In genomic region chr2:27703852-27704640, GRCm38 (mm10) we compare ENCODE assay signal across 9 mouse cellular contexts. TPM values are rescaled to one million over a fixed set of nuclear protein-coding genes. Genes with fewer than 3 reads are reported as not detected.
DNase-seq lines count a peak whose midpoint lies in the region; ATAC-seq lines count a peak whose summit lies in the region.
"Had no signal": no experiment of that assay in that cellular context is flagged by ENCODE, and none has a peak within 500 bp of the region (broad histone marks: within the 10 kb centered on the region; RNA-seq: fewer than 3 reads in every experiment).

No protein-coding gene starts in this region.

- no peaks in the 10 kb centered on the region for H3K36me3 ChIP-seq in heart, embryonic 13.5 days
- H3K36me3 ChIP-seq in liver, embryonic 16.5 days (ENCODE audit: control insufficient read depth, insufficient read depth), result no peaks in the 10 kb centered on the region
- H3K36me3 ChIP-seq in midbrain, embryonic 11.5 days (ENCODE audit: control insufficient read depth, insufficient read depth, low read length), result no peaks in the 10 kb centered on the region
- H3K36me3 ChIP-seq: midbrain, embryonic 12.5 days had no signal

- peaks cover 78% of the 10 kb centered on the region for H3K4me1 ChIP-seq in heart, embryonic 13.5 days
- peaks cover 59% of the 10 kb centered on the region for H3K4me1 ChIP-seq in liver, embryonic 16.5 days (ENCODE audit: control insufficient read depth, low read depth, low read length)
- H3K4me1 ChIP-seq in midbrain, embryonic 11.5 days (ENCODE audit: control insufficient read depth, insufficient read depth, low read length), result peaks cover 28% of the 10 kb centered on the region

- no peak overlapping the region for H3K4me3 ChIP-seq in heart, embryonic 13.5 days
- no peak overlapping the region for H3K4me3 ChIP-seq in liver, embryonic 16.5 days (ENCODE audit: low read depth, low read length)
- H3K4me3 ChIP-seq in midbrain, embryonic 11.5 days (ENCODE audit: low read depth, low read length), result no peak overlapping the region
- H3K4me3 ChIP-seq: midbrain, embryonic 12.5 days had no signal

- H3K4me2 ChIP-seq in heart, embryonic 13.5 days, result no peak overlapping the region
- peak overlapping the region; percentile 47 for H3K4me2 ChIP-seq in liver, embryonic 16.5 days (ENCODE audit: low read depth, low read length)
- H3K4me2 ChIP-seq in midbrain, embryonic 11.5 days, result no peak overlapping the region
- H3K4me2 ChIP-seq: midbrain, embryonic 12.5 days had no signal

- peak overlapping the region; percentile 34; the same call in 1 of the 2 replicates for H3K9ac ChIP-seq in heart, embryonic 13.5 days
- H3K9ac ChIP-seq in liver, embryonic 16.5 days (ENCODE audit: low read depth, low read length), result no peak overlapping the region
- H3K9ac ChIP-seq in midbrain, embryonic 11.5 days (ENCODE audit: low read length), result no peak overlapping the region
- H3K9ac ChIP-seq: midbrain, embryonic 12.5 days had no signal

- DNase-seq in 416B (ENCODE audit: low read depth), result peak; percentile 2
- DNase-seq in left cerebral cortex, adult 8-10 months (ENCODE audit: low spot score in 2 of 2), result no peak
- no peak for DNase-seq in midbrain, embryonic 11.5 days (ENCODE audit: low spot score, missing footprints)
- no peak for DNase-seq in cerebellum, postnatal 10 days

- ATAC-seq in activated CD4-positive, CD25-positive, alpha-beta regulatory T cell, adult 4 months, result peak; percentile 77
- ATAC-seq in heart, embryonic 13.5 days (ENCODE audit: extremely low read depth, insufficient number of reproducible peaks, low FRiP score, low TSS enrichment), result no peak
- no peak for ATAC-seq in liver, embryonic 16.5 days (ENCODE audit: low read depth)
- no peak for ATAC-seq in cerebellum, adult (ENCODE audit: insufficient number of reproducible peaks, low FRiP score, low TSS enrichment)
- ATAC-seq in midbrain, embryonic 11.5 days (ENCODE audit: low FRiP score), result no peak

- H3K9me3 ChIP-seq in heart, embryonic 13.5 days, result no peaks in the 10 kb centered on the region
- H3K9me3 ChIP-seq in liver, embryonic 16.5 days (replicated peaks; ENCODE audit: control insufficient read depth, low read length), result no peaks in the 10 kb centered on the region
- no peaks in the 10 kb centered on the region for H3K9me3 ChIP-seq in midbrain, embryonic 11.5 days (ENCODE audit: control insufficient read depth, low read length)
- H3K9me3 ChIP-seq: midbrain, embryonic 12.5 days had no signal

- H3K27me3 ChIP-seq in heart, embryonic 13.5 days (replicated peaks), result no peaks in the 10 kb centered on the region
- H3K27me3 ChIP-seq in liver, embryonic 16.5 days (ENCODE audit: control insufficient read depth, insufficient read depth, low read depth, low read length), result no peaks in the 10 kb centered on the region
- H3K27me3 ChIP-seq in midbrain, embryonic 11.5 days (ENCODE audit: control insufficient read depth, insufficient read depth, low read length), result no peaks in the 10 kb centered on the region
- H3K27me3 ChIP-seq: midbrain, embryonic 12.5 days had no signal

- WGBS in heart, embryonic 13.5 days, result 47% methylated on average over 9 of the region's 9 CpGs
- WGBS in liver, embryonic 16.5 days (ENCODE audit: insufficient replicate concordance), result 29% methylated on average over 9 of the region's 9 CpGs
- 72% methylated on average over 9 of the region's 9 CpGs for WGBS in midbrain, embryonic 11.5 days

- peak overlapping the region; percentile 54; the same call in 1 of the 2 replicates for H3K27ac ChIP-seq in heart, embryonic 13.5 days (replicated peaks)
- H3K27ac ChIP-seq in liver, embryonic 16.5 days (ENCODE audit: low read length), result peak overlapping the region; percentile 42
- no peak overlapping the region for H3K27ac ChIP-seq in midbrain, embryonic 11.5 days (ENCODE audit: low read depth, low read length)
- H3K27ac ChIP-seq: midbrain, embryonic 12.5 days had no signal

RNA-seq across cellular contexts. Expression of gene Rxra, which starts 27.8 kb away (rescaled TPM):
- polyA plus RNA-seq in activated CD4-positive, CD25-positive, alpha-beta regulatory T cell, adult 4 months (2017; shearing (Covaris generic)), result 10 to 100 TPM in 1 of 2 experiments, 1 to 10 TPM in 1; 7.7 to 11.7 TPM
- polyA plus RNA-seq in heart, embryonic 13.5 days (2015; fragmentation: Nextera tagmentation; extraction: Ambion mirVana), result 6.7 and 7.4 TPM in 2 replicates
- polyA plus RNA-seq in liver, embryonic 16.5 days (2015; fragmentation: Nextera tagmentation; extraction: Ambion mirVana), result 4.9 and 5.5 TPM in 2 replicates
- total RNA-seq in left cerebral cortex, adult 8-10 months (2022), result 10 to 100 TPM; 23.5 to 28.6 (median 26.1) TPM
- 6.7 and 6.9 TPM in 2 replicates for polyA plus RNA-seq in midbrain, embryonic 11.5 days (2014; fragmentation: Nextera tagmentation; extraction: Ambion mirVana)
